Mouse (Mus musculus) ovary, postnatal 36 days (tissue): Measurements from ENCODE around the gene Cryz.

Experiments
- DNase-seq: peaks from one replicate; pipeline ENCODE4 v3.0.0; 2022; ENCODE audit warnings: low spot score, mixed read lengths

Gene Cryz

GRCm38 (mm10) chr3:154671013-154671412, 74.5 kb downstream of the Cryz start:
- no peak for DNase-seq
